Mouse (Mus musculus): ENCODE measurements around the gene Rexo1. TPM values are rescaled to one million over a fixed set of nuclear protein-coding genes. Genes with fewer than 3 reads are reported as not detected.

Rexo1 gene
- polyA plus RNA-seq, 1 experiment from 2014 or later, result 15.0 TPM

Small RNA genes lying within 50 kb of the gene (microRNA-seq; reads per million reads assigned to microRNA genes)
- not detected for gene Mir6912

Other genes starting within 250 kb of the Rexo1 start
- gene 2310011J03Rik, start 241.0 kb downstream of the Rexo1 start, polyA plus RNA-seq (2015; fragmentation: Nextera tagmentation; extraction: Ambion mirVana), result 33.5 and 35.8 TPM in 2 replicates
- gene Pcsk4, start 232.1 kb downstream of the Rexo1 start, polyA plus RNA-seq (2015; fragmentation: Nextera tagmentation; extraction: Ambion mirVana), result 1.6 and 1.9 TPM in 2 replicates
- gene Reep6, start 231.6 kb downstream of the Rexo1 start, polyA plus RNA-seq (2015; fragmentation: Nextera tagmentation; extraction: Ambion mirVana), result 1.8 and 2.6 TPM in 2 replicates
- 15.5 and 16.0 TPM in 2 replicates for gene Adamtsl5, start 213.1 kb downstream of the Rexo1 start, polyA plus RNA-seq (2015; fragmentation: Nextera tagmentation; extraction: Ambion mirVana)
- gene Plk5, start 205.1 kb downstream of the Rexo1 start, polyA plus RNA-seq (2015; fragmentation: Nextera tagmentation; extraction: Ambion mirVana), result 0.07 and 0.14 TPM in 2 replicates
- gene Mex3d, start 173.9 kb downstream of the Rexo1 start, polyA plus RNA-seq (2015; fragmentation: Nextera tagmentation; extraction: Ambion mirVana), result 2.8 TPM in 2 replicates
- gene Mbd3, start 162.0 kb downstream of the Rexo1 start, polyA plus RNA-seq (2015; fragmentation: Nextera tagmentation; extraction: Ambion mirVana), result 136 and 155 TPM in 2 replicates
- 1,492 and 1,877 TPM in 2 replicates for gene Uqcr11, start 154.7 kb downstream of the Rexo1 start, polyA plus RNA-seq (2015; fragmentation: Nextera tagmentation; extraction: Ambion mirVana)
- 41.9 and 47.0 TPM in 2 replicates for gene Tcf3, start 127.9 kb downstream of the Rexo1 start, polyA plus RNA-seq (2015; fragmentation: Nextera tagmentation; extraction: Ambion mirVana)
- gene Onecut3, start 66.7 kb downstream of the Rexo1 start, polyA plus RNA-seq (2015; fragmentation: Nextera tagmentation; extraction: Ambion mirVana), result not detected in 2 replicates
- 0.03 and 0.04 TPM in 2 replicates for gene Atp8b3, start 22.4 kb downstream of the Rexo1 start, polyA plus RNA-seq (2015; fragmentation: Nextera tagmentation; extraction: Ambion mirVana)
- 5.8 and 6.0 TPM in 2 replicates for gene Klf16, start 15.8 kb upstream of the Rexo1 start, polyA plus RNA-seq (2015; fragmentation: Nextera tagmentation; extraction: Ambion mirVana)
- 79.5 and 91.7 TPM in 2 replicates for gene Abhd17a, start 28.8 kb upstream of the Rexo1 start, polyA plus RNA-seq (2015; fragmentation: Nextera tagmentation; extraction: Ambion mirVana)
- 60.1 and 68.4 TPM in 2 replicates for gene Scamp4, start 41.3 kb upstream of the Rexo1 start, polyA plus RNA-seq (2015; fragmentation: Nextera tagmentation; extraction: Ambion mirVana)
- 3.5 and 4.0 TPM in 2 replicates for gene Adat3, start 41.3 kb upstream of the Rexo1 start, polyA plus RNA-seq (2015; fragmentation: Nextera tagmentation; extraction: Ambion mirVana)
- 2.2 and 2.8 TPM in 2 replicates for gene Gm49322, start 44.5 kb upstream of the Rexo1 start, polyA plus RNA-seq (2015; fragmentation: Nextera tagmentation; extraction: Ambion mirVana)
- 50.7 and 103 TPM in 2 replicates for gene Csnk1g2, start 61.3 kb upstream of the Rexo1 start, polyA plus RNA-seq (2015; fragmentation: Nextera tagmentation; extraction: Ambion mirVana)
- gene Btbd2, start 95.5 kb upstream of the Rexo1 start, polyA plus RNA-seq (2015; fragmentation: Nextera tagmentation; extraction: Ambion mirVana), result 41.7 and 58.2 TPM in 2 replicates
- gene Mknk2, start 116.6 kb upstream of the Rexo1 start, polyA plus RNA-seq (2015; fragmentation: Nextera tagmentation; extraction: Ambion mirVana), result 82.1 and 92.8 TPM in 2 replicates
- 29.0 and 33.4 TPM in 2 replicates for gene Mob3a, start 140.4 kb upstream of the Rexo1 start, polyA plus RNA-seq (2015; fragmentation: Nextera tagmentation; extraction: Ambion mirVana)
- gene Izumo4, start 140.6 kb upstream of the Rexo1 start, polyA plus RNA-seq (2015; fragmentation: Nextera tagmentation; extraction: Ambion mirVana), result 11.2 and 13.2 TPM in 2 replicates
- 45.7 and 49.5 TPM in 2 replicates for gene Ap3d1, start 180.7 kb upstream of the Rexo1 start, polyA plus RNA-seq (2015; fragmentation: Nextera tagmentation; extraction: Ambion mirVana)
- 18.8 and 19.2 TPM in 2 replicates for gene Dot1l, start 193.6 kb upstream of the Rexo1 start, polyA plus RNA-seq (2015; fragmentation: Nextera tagmentation; extraction: Ambion mirVana)
- 42.3 and 47.7 TPM in 2 replicates for gene Sf3a2, start 236.6 kb upstream of the Rexo1 start, polyA plus RNA-seq (2015; fragmentation: Nextera tagmentation; extraction: Ambion mirVana)
- 79.4 and 83.3 TPM in 2 replicates for gene Plekhj1, start 237.1 kb upstream of the Rexo1 start, polyA plus RNA-seq (2015; fragmentation: Nextera tagmentation; extraction: Ambion mirVana)
- gene Amh, start 243.7 kb upstream of the Rexo1 start, polyA plus RNA-seq (2015; fragmentation: Nextera tagmentation; extraction: Ambion mirVana), result 0.13 and 0.29 TPM in 2 replicates

Measured in heart, embryonic 16.5 days (tissue).